Mouse (Mus musculus): ENCODE measurements around the gene Speer4a. TPM values are rescaled to one million over a fixed set of nuclear protein-coding genes. Genes with fewer than 3 reads are reported as not detected.
"Not testable (repeated sequence)": the region's sequence is repeated elsewhere in the genome, so short reads cannot be mapped to it uniquely, and the experiment has no call there.

Speer4a gene
- total RNA-seq (2021), result not detected
- long read RNA-seq, experiment 1, result 0 reads
- long read RNA-seq, experiment 2, result 0 reads

DNA sequence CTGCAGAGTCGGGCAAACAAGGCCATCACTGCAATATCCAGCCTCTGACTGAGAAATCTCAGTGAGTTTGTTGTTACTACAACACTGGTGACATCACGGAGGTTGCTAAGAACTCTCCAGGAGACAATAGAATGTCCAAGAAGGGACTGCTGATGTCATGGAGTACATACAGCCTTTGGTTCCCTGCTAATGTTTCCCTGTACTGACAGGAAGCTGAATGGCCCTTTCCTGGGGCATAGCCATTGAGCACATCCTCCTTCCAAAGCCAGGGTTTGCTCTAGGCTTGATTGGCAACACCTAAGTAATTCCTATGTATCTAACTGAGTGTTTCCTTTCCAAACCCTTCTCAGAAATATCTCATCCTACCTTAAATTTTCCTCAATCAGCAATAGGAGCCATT lies at the start of gene Speer4a:
Speer4a (minus strand) TSS at position 101 of the 400 bp plus-strand sequence.
- not testable (repeated sequence) for DNase-seq (ENCODE audit: low spot score in 2 of 2)

DNA sequence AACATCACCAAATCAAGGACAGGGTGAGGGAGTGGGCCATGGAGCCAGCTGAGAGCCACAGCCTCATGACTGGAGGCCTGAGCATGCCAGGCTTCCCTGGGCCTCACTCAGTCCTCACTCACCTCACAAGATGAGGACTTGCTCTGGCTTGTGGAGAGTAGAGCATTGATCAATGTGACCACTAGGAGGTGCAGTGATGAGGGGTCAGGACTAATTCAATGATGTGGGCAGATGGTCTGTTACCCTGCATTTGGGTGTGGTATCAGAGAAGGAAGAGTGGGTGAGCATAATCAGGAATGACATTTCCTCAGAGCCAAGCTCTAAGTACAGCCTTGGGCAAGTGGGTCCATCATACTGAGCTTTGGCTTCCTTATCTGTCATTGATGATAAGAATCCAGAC lies 39.7 kb upstream of the Speer4a start:
- DNase-seq (ENCODE audit: low spot score in 2 of 2), result not testable (repeated sequence)

DNA sequence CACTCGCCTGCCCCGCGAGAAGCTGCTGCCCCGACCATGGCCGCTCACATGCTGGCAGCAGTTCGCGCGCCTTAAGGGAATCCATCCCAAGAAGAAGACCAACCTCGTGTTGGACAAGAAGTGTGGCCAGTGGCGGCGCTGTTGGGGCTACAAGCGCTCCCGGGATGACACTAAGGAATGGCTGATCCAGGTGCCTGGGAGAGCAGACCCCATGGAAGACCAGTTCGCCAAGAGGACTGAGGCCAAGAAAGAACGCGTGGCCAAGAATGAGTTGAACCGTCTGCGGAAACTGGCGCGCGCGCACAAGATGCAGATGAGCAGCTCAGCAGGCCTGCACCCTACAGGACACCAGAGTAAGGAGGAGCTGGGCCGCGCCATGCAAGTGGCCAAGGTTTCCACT lies 31.4 kb upstream of the Speer4a start:
- DNase-seq (ENCODE audit: low spot score in 2 of 2), result no peak

DNA sequence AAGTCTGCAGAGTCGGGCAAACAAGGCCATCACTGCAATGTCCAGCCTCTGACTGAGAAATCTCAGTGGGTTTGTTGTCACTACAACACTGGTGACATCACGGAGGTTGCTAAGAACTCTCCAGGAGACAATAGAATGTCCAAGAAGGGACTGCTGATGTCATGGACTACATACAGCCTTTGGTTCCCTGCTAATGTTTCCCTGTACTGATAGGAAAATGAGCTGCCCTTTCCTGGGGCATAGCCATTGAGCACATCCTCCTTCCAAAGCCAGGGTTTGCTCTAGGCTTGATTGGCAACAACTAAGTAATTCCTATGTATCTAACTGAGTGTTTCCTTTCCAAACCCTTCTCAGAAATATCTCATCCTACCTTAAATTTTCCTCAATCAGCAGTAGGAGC lies 19.1 kb upstream of the Speer4a start, which contains the start of gene Gm7347:
Gm7347 (minus strand) TSS at position 101 of the 400 bp plus-strand sequence.
- DNase-seq (ENCODE audit: low spot score in 2 of 2), result not testable (repeated sequence)

DNA sequence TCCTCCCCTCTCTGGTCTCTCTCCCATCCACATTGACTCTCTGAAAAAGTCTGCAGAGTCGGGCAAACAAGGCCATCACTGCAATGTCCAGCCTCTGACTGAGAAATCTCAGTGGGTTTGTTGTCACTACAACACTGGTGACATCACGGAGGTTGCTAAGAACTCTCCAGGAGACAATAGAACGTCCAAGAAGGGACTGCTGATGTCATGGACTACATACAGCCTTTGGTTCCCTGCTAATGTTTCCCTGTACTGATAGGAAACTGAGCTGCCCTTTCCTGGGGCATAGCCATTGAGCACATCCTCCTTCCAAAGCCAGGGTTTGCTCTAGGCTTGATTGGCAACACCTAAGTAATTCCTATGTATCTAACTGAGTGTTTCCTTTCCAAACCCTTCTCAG lies 16.5 kb downstream of the Speer4a start, which contains the start of gene Gm5862:
Gm5862 (minus strand) TSS at position 101 of the 400 bp plus-strand sequence.
- DNase-seq (ENCODE audit: low spot score in 2 of 2), result not testable (repeated sequence)

DNA sequence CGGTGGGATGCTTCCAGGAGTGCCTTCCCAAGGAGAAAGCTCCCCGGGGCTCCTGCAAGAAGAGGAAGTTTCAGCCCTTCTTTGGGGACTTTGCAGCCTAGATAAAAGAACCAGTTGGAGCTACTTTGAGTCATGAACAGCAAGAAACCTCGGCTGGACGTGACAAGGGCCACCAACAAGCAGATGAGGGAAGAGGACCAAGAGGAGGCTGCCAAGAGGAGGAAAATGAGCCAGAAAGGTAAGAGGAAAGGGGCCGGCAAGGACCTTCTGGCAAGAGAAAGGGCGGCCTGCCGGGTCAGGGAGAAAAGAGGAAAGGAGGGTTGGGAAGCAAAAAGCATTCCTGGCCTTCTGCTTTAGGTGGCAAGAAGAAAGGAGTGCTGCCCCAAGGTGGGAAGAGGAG lies 31.7 kb downstream of the Speer4a start:
- not testable (repeated sequence) for DNase-seq (ENCODE audit: low spot score in 2 of 2)

DNA sequence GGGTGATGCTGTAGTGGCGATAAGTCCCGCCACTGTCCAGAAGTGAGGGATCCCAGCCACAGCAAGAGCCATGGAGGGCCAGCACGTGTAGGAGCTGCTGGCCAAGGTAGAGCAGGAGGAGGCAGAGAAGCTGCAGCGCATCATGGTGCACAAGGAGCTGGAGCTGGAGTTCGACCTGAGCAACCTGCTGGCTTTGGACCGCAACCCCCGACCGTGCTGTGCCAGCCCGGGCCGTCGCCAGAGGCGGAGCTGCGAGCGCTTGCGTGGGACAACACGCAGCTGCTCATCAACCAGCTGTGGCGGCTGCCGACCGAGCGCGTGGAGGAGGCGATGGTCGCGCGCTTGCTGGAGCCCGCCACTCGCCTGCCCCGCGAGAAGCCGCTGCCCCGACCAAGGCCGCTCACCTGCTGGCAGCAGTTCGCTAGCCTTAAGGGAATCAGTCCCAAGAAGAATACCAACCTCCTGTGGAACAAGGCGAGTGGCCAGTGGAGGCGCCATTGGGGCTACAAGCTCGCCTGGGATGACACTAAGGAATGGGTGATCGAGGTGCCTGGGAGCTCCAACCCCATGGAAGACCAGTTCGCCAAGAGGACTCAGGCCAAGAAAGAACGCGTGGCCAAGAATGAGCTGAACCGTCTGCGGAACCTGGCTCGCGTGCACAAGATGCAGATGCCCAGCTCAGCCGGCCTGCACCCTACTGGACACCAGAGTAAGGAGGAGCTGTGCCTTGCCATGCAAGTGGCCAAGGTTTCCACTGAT lies 32.2 kb downstream of the Speer4a start:
- DNase-seq (ENCODE audit: low spot score in 2 of 2), result peak; percentile 7

DNA sequence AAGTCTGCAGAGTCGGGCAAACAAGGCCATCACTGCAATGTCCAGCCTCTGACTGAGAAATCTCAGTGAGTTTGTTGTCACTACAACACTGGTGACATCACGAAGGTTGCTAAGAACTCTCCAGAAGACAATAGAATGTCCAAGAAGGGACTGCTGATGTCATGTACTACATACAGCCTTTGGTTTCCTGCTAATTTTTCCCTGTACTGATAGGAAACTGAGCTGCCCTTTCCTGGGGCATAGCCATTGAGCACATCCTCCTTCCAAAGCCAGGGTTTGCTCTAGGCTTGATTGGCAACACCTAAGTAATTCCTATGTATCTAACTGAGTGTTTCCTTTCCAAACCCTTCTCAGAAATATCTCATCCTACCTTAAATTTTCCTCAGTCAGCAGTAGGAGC lies 34.7 kb downstream of the Speer4a start, which contains the start of gene Gm1979:
Gm1979 (minus strand) TSS at position 101 of the 400 bp plus-strand sequence.
- DNase-seq (ENCODE audit: low spot score in 2 of 2), result not testable (repeated sequence)

DNA sequence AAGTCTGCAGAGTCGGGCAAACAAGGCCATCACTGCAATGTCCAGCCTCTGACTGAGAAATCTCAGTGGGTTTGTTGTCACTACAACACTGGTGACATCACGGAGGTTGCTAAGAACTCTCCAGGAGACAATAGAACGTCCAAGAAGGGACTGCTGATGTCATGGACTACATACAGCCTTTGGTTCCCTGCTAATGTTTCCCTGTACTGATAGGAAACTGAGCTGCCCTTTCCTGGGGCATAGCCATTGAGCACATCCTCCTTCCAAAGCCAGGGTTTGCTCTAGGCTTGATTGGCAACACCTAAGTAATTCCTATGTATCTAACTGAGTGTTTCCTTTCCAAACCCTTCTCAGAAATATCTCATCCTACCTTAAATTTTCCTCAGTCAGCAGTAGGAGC lies 50.8 kb downstream of the Speer4a start, which contains the start of gene Gm21698:
Gm21698 (minus strand) TSS at position 101 of the 400 bp plus-strand sequence.
- not testable (repeated sequence) for DNase-seq (ENCODE audit: low spot score in 2 of 2)

Other genes with a start within 250 kb of the Speer4a start
- not detected for gene Gm21663, start 97.2 kb downstream of the Speer4a start, total RNA-seq (2021)
- not detected for gene Gm21671, start 85.1 kb downstream of the Speer4a start, total RNA-seq (2021)
- not detected for gene Gm21680, start 66.9 kb downstream of the Speer4a start, total RNA-seq (2021)
- not detected for gene Gm21698, start 50.9 kb downstream of the Speer4a start, total RNA-seq (2021)
- gene Gm1979, start 34.8 kb downstream of the Speer4a start, total RNA-seq (2021), result not detected
- gene Gm5862, start 16.6 kb downstream of the Speer4a start, total RNA-seq (2021), result not detected
- gene Gm7347, start 19.0 kb upstream of the Speer4a start, total RNA-seq (2021), result not detected
- gene Gm10471, start 49.7 kb upstream of the Speer4a start, total RNA-seq (2021), result not detected
- not detected for gene 5031410I06Rik, start 65.8 kb upstream of the Speer4a start, total RNA-seq (2021)
- gene Gm10220, start 81.9 kb upstream of the Speer4a start, total RNA-seq (2021), result not detected
- not detected for gene Gm7361, start 218.1 kb upstream of the Speer4a start, total RNA-seq (2021)